In the genomic region with DNA sequence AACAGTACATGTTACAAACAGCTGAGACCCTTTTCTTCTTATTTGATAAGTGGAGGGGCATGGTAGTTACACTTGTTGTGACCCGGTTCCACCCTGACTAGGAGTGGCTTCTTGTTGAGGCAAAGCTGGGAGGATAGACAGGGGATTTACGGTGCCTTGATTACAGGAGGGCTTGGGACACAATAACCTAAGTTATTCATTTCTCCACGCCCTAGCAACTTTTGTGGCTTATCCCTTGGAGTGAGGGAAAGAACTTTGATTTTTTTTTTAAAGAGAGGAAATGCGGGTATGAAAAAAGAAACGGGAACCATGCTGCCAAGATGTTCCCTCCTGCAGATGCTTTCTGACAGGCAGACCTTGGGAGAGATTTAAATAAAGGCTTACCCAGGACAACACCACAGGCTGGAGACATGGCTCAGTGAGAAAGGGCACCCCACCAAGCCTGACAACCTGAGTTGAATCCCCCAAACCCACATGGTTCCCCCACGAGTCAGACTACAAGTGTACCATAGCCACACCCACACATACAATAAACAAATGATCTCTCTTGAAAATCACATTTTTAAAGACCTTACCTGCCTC, we compare ENCODE assay signal across 21 mouse cellular contexts. TPM values are rescaled to one million over a fixed set of nuclear protein-coding genes. Genes with fewer than 3 reads are reported as not detected.
"Had no signal": no experiment of that assay in that cellular context is flagged by ENCODE, and none has a peak within 500 bp of the region (broad histone marks: within the 10 kb centered on the region; RNA-seq: fewer than 3 reads in every experiment).

No protein-coding gene starts in this region.

- H3K9me3 ChIP-seq: limb, embryonic 12.5 days; limb, embryonic 15.5 days; midbrain, embryonic 12.5 days; midbrain, embryonic 15.5 days; neural tube, embryonic 13.5 days had no signal

- H3K27ac ChIP-seq: kidney, postnatal 0 days; limb, embryonic 12.5 days; limb, embryonic 15.5 days; liver, embryonic 14.5 days; macrophage; midbrain, embryonic 12.5 days; midbrain, embryonic 15.5 days; neural tube, embryonic 13.5 days had no signal

- H3K4me3 ChIP-seq: limb, embryonic 12.5 days; limb, embryonic 15.5 days; midbrain, embryonic 12.5 days; midbrain, embryonic 15.5 days; myocyte; neural tube, embryonic 13.5 days had no signal

- ATAC-seq: intestine, embryonic 16.5 days; liver, postnatal 0 days; lung, postnatal 0 days; midbrain, embryonic 15.5 days had no signal

- H3K4me2 ChIP-seq: limb, embryonic 12.5 days; limb, embryonic 15.5 days; liver, embryonic 11.5 days; lung, embryonic 14.5 days; midbrain, embryonic 12.5 days; midbrain, embryonic 15.5 days; neural tube, embryonic 13.5 days had no signal

- H3K4me1 ChIP-seq: limb, embryonic 15.5 days; midbrain, embryonic 15.5 days; neural tube, embryonic 13.5 days had no signal

- H3K9ac ChIP-seq: limb, embryonic 12.5 days; limb, embryonic 15.5 days; liver, embryonic 14.5 days; liver, postnatal 0 days; lung, embryonic 14.5 days; midbrain, embryonic 12.5 days; midbrain, embryonic 15.5 days; neural tube, embryonic 13.5 days had no signal

- DNase-seq: kidney, postnatal 4 days; left cerebral cortex, postnatal 4 days; lung, embryonic 14.5 days; retina, postnatal 1 day; right cerebral cortex, postnatal 25 days; spleen, adult 18-20 months; thymus, adult 18-20 months; thymus, postnatal 36 days had no signal

- H3K36me3 ChIP-seq: limb, embryonic 12.5 days; limb, embryonic 15.5 days; midbrain, embryonic 12.5 days; midbrain, embryonic 15.5 days; neural tube, embryonic 13.5 days had no signal

- H3K27me3 ChIP-seq: limb, embryonic 12.5 days; limb, embryonic 15.5 days; midbrain, embryonic 15.5 days; neural tube, embryonic 13.5 days had no signal

RNA-seq across cellular contexts. Expression of gene Bcat1, which starts 20.6 kb away (rescaled TPM):
- polyA plus RNA-seq: macrophage had no signal
